Mouse (Mus musculus) neural tube, embryonic 13.5 days (tissue): ENCODE results near the gene Ano1. TPM values are rescaled to one million over a fixed set of nuclear protein-coding genes. Genes with fewer than 3 reads are reported as not detected.
A peak's percentile ranks its signal among the peaks of the same experiment; 100 is the strongest.

Source experiments
- ATAC-seq: fragments of 200-750 bp; cut with Nextera tagmentation; 2 replicates; pipeline ENCODE4 v1.8.0; 2017; ENCODE audit warnings: low read depth, mild to moderate bottlenecking, moderate TSS enrichment, moderate library complexity
- H3K27ac ChIP-seq: fragments of 300-500 bp; sonication (generic); replicated peaks from 2 replicates; pipeline ENCODE4 v1.5.1; 2015; ENCODE audit warnings: moderate library complexity, mild to moderate bottlenecking, inconsistent platforms
- H3K27me3 ChIP-seq: fragments of 300-500 bp; sonication (generic); 2 replicates; pipeline ENCODE4 v1.6.1; 2015; ENCODE audit warnings: mild to moderate bottlenecking, inconsistent platforms
- H3K36me3 ChIP-seq: fragments of 300-500 bp; sonication (generic); 2 replicates; pipeline ENCODE4 v1.6.1; 2015; ENCODE audit warnings: mild to moderate bottlenecking, inconsistent platforms
- H3K4me1 ChIP-seq: fragments of 300-500 bp; sonication (generic); replicated peaks from 2 replicates; pipeline ENCODE4 v1.6.1; 2015; ENCODE audit warnings: inconsistent platforms
- H3K4me2 ChIP-seq: fragments of 300-500 bp; sonication (generic); 2 replicates; pipeline ENCODE4 v1.6.1; 2015; ENCODE audit warnings: inconsistent platforms, mild to moderate bottlenecking, moderate library complexity
- H3K4me3 ChIP-seq: fragments of 300-500 bp; sonication (generic); 2 replicates; pipeline ENCODE4 v1.5.1; 2015; ENCODE audit warnings: mild to moderate bottlenecking, inconsistent platforms
- H3K9ac ChIP-seq: fragments of 300-500 bp; sonication (generic); 2 replicates; pipeline ENCODE4 v1.6.1; 2015; ENCODE audit warnings: moderate library complexity, mild to moderate bottlenecking, inconsistent platforms
- H3K9me3 ChIP-seq: fragments of 300-500 bp; sonication (generic); 2 replicates; pipeline ENCODE4 v1.6.1; 2016; ENCODE audit warnings: inconsistent platforms
- WGBS: fragments of 180-500 bp; shearing (Covaris S2); methylation state at CpG from one replicate; pipeline ENCODE4 v1.1.7; 2015; 5-methylcytosine and 5-hydroxymethylcytosine counted together
- polyA plus RNA-seq: library from polyadenylated mRNA; unstranded; fragments of >200 nt; fragmentation: Nextera tagmentation; extraction: Ambion mirVana; gene quantifications from 2 replicates; pipeline ENCODE4 v1.2.1, GENCODE M21; 2015

Gene Ano1
- polyA plus RNA-seq, 1 experiment from 2014 or later, result 3.8 TPM

DNA sequence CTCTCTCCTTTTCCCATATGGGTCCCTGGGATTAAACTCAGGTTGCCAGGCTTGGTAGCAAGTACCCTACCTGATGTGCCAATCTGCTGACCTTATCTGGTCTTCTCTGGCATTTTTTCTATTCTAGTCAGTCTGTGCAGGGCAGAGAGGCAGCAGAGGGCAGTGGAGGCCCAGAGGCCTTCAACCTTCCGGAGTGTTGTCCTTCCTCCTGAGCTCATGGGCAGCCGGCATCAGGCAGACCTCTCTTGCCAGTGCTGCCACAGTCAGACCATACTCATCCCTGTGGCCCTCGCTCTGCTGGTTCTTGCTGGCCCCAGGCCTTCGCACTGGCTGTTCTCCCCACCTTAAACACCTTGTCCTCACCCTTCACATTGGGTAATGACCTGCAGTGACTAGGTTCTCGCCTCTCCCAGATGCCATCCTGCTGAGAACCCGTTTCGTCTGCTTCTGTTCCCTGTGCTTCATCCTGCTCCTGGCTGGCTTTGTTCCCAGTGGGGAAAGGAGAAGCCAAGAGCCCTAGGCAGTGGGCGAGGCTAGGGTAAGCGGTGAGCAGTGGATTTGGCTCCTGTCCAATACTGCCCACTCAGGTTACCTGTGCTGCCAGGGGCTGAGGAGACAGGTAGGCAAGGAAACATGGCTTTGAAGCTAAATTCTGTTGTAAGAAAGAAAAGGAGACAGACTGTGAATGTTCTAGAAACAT is 188.2 kb downstream of the Ano1 start:
- Histone ChIP-seq H3K9me3 (no peaks in the 10 kb centered on the region), H3K4me1 (no peaks in the 10 kb centered on the region), H3K27ac (no peak overlapping the region), H3K4me3 (no peak overlapping the region), H3K36me3 (no peaks in the 10 kb centered on the region), H3K4me2 (no peak overlapping the region), H3K27me3 (0 out of 2 replicates have a peak, but pooled peaks cover 2% of the 10 kb centered on the region), H3K9ac (no peak overlapping the region)
- ATAC-seq, result no peak
- 72% methylated on average over 9 of the region's 9 CpGs for WGBS

DNA sequence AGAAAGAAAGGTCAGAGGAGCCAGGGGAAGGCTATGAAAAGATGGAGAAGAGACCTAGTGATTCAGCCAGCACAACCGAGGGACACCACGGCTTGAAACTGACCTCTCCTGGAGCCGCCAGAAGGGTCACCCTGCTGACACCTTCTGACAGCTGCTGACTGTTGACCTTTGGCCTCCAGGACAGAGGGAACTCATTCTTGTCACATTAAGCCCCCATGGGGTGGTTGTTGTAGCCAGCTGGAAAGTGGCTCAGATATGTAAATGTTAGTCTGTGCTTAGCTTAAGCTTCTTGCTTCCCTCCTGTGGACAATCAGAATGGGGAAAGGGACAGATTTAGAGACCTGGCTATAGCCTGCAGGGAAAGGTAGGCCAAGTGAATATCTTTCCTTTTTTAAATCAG is 189.8 kb downstream of the Ano1 start:
- no peaks in the 10 kb centered on the region for H3K4me1 ChIP-seq
- H3K4me2 ChIP-seq, result no peak overlapping the region
- no peaks in the 10 kb centered on the region for H3K36me3 ChIP-seq
- no peak overlapping the region for H3K4me3 ChIP-seq
- H3K9ac ChIP-seq, result no peak overlapping the region
- H3K9me3 ChIP-seq, result no peaks in the 10 kb centered on the region
- H3K27ac ChIP-seq, result no peak overlapping the region
- ATAC-seq, result no peak
- 0 out of 2 replicates have a peak, but pooled peaks cover 2% of the 10 kb centered on the region for H3K27me3 ChIP-seq
- WGBS, result 2% methylated on average over 3 of the region's 3 CpGs

DNA sequence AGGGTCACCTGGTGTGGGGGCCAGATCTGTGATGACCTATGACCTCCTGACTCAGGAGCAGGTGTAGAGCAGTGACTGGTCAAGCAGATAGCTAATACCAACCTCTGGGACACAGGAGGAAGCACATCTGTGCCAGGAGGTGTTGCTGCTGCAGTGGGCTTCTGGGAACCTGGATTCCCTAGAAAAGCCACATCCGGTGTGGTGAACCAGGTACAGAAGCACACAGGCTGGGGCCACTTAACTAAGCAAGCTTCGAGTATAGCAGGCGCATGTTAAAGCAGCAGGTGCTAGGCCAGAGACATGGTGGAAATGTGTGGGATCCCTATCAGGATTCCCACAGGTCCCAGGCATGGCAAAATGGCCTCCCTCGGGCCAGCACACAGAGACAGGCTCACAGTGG is 191.2 kb downstream of the Ano1 start:
- Histone ChIP-seq H3K27ac (no peak overlapping the region), H3K36me3 (no peaks in the 10 kb centered on the region), H3K27me3 (peaks cover 10% of the 10 kb centered on the region), H3K9me3 (no peaks in the 10 kb centered on the region), H3K9ac (no peak overlapping the region), H3K4me3 (no peak overlapping the region), H3K4me2 (no peak overlapping the region), H3K4me1 (no peaks in the 10 kb centered on the region)
- ATAC-seq, result no peak
- 88% methylated on average over 4 of the region's 4 CpGs for WGBS

DNA sequence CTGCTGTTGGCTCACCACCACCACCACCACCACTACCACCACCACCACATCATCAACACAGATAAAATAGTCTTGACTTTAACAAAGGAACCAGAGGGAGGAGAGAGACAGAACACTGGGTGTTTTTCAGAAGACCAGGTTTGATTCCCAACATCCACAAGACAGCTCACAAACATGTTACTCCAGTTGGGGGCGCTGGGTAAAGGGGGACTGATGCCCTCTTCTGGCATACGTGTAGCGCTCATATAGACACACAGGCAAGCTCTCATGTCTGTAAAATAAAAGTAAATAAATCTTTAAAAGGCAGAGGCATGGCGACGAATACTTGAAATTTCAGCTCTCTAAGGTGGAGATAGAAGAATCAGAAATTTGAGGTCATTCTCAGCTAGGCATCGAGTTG is 193.2 kb downstream of the Ano1 start:
- H3K27me3 ChIP-seq, result peaks cover 18% of the 10 kb centered on the region
- H3K4me1 ChIP-seq, result peaks cover 4% of the 10 kb centered on the region
- no peak overlapping the region for H3K27ac ChIP-seq
- WGBS, result 48% methylated on average over 6 of the region's 6 CpGs
- no peak overlapping the region for H3K4me2 ChIP-seq
- no peaks in the 10 kb centered on the region for H3K36me3 ChIP-seq
- ATAC-seq, result no peak
- no peak overlapping the region for H3K9ac ChIP-seq
- no peak overlapping the region for H3K4me3 ChIP-seq
- H3K9me3 ChIP-seq, result no peaks in the 10 kb centered on the region

DNA sequence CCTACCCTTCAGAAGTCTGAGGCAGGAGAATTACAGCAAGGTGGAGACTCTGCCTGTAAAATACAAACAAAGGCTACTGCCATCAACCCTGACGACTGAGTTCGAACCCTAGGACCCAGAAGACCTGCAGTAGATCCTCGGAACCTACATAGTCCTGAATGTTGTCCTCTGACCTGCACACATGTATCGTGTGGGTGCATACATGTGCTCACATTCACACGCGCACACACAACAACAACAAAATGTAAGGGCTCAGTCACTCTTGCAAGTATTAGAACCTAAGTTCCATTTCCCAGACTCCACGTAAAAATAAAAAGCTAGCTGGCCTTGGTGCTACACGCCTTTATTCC is 197.7 kb downstream of the Ano1 start:
- Histone ChIP-seq H3K4me2 (peak overlapping the region; percentile 84), H3K4me3 (peak overlapping the region; percentile 97), H3K4me1 (peaks cover 37% of the 10 kb centered on the region), H3K27me3 (peaks cover 18% of the 10 kb centered on the region), H3K27ac (peak overlapping the region; percentile 69), H3K36me3 (peaks cover 31% of the 10 kb centered on the region), H3K9me3 (no peaks in the 10 kb centered on the region), H3K9ac (peak overlapping the region; percentile 98)
- ATAC-seq, result no peak; the same call in 1 of the 2 replicates
- WGBS, result 32% methylated on average over 8 of the region's 8 CpGs

DNA sequence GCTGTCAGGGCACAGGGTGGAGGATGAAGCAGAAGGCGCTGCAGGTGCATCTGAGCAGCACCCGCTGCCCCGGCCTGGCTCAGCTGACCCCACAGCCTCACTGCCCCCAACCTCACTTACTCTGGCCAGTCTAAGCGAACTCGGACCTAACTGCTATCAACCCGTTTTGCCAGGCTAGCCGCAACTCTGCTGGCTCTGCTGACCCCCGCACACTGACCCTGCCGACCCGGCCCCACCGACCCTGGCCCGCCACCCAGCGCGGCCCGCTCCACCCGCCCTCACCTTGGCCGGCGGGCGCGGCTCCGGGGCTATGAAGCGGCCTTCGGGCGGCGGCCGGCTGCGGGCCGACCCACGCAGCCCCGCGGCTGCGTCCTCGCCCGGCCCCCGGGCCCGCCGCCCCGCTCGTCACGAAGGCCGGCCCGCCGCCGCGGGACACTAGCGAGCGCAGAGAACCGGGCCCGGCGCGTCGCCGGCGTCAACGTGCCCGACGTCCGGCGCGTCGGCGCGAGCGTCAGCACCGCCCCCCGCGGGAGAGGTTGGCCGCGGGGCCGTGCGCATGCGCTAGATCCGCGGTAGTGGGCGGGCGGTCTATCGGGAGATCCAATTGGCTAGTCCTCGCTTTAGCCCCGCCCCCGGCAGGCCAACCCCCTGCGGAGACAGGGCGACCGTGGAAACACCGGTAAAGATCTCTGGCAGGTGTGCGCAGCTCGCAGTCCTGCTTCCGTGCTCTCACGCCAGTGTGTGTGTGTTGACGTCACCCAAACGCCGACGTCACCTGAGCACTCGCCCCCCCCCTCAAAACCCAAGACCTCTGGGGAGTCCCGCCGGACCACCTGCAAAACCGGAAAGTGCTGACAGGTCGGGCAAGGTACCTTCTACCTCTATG is 198.3 kb downstream of the Ano1 start, which contains the start of gene Ppfia1:
Gene Ppfia1, minus strand, starts transcription at position 493 of the 886 bp plus-strand sequence.
- peak within 1 kb of the TSS; percentile 98 for H3K9ac ChIP-seq
- WGBS, result under 1% methylated on average over 89 of the region's 97 CpGs
- peak within 1 kb of the TSS; percentile 97 for H3K4me3 ChIP-seq
- H3K4me1 ChIP-seq, result peaks cover 37% of the 10 kb centered on the region
- peak within 1 kb of the TSS; percentile 69 for H3K27ac ChIP-seq
- no peaks in the 10 kb centered on the region for H3K9me3 ChIP-seq
- peaks cover 36% of the 10 kb centered on the region for H3K36me3 ChIP-seq
- peaks cover 18% of the 10 kb centered on the region for H3K27me3 ChIP-seq
- H3K4me2 ChIP-seq, result peak within 1 kb of the TSS; percentile 84
- ATAC-seq, result peak; percentile 92

DNA sequence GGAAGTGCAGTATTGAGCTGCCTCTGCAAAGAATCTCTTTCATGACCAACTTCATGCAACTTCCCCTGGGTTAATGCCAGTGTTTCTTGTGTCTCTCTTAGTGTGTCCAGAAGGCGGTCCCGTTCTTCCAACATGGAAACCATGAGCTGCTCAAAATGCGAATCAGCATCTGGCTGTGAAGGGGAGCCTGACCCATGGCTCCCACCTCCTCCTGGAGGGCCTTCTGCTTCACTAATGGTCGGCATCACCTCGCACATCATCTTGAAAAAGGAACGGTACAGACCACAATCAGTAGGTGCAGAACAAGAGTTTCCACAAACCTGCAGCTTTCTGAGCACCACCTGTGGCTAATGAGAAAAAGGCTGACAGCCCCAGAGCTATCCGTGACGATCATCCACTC is 199.5 kb downstream of the Ano1 start:
- Histone ChIP-seq H3K9me3 (no peaks in the 10 kb centered on the region), H3K4me2 (peak overlapping the region; percentile 84), H3K27me3 (peaks cover 18% of the 10 kb centered on the region), H3K4me3 (peak overlapping the region; percentile 97), H3K36me3 (peaks cover 41% of the 10 kb centered on the region), H3K9ac (peak overlapping the region; percentile 98), H3K4me1 (peaks cover 37% of the 10 kb centered on the region), H3K27ac (no peak overlapping the region)
- ATAC-seq, result no peak
- 89% methylated on average over 8 of the region's 8 CpGs for WGBS

DNA sequence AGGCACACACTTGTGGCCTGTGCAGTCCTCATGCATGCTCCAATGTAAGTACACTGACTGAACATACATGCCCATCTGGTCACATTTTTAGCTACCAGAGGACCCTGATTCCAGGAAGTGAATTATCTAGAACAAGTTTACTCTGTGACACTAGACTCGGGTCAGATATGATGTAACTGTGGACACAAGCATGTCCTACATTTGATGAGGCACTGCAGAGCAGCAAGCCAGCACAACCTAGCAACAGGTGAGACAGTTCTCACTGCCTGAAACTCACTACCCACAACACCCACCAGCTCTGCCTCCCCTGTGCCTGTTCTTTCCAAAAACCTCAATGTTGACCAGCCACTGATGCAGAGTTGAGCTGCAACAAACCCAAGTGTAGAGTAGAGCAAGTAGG is 201.0 kb downstream of the Ano1 start:
- WGBS, result 92% methylated on average over 1 of the region's 1 CpGs
- no peak overlapping the region for H3K9ac ChIP-seq
- H3K36me3 ChIP-seq, result peaks cover 47% of the 10 kb centered on the region
- no peaks in the 10 kb centered on the region for H3K9me3 ChIP-seq
- H3K4me2 ChIP-seq, result no peak overlapping the region
- no peak for ATAC-seq
- H3K27me3 ChIP-seq, result peaks cover 13% of the 10 kb centered on the region
- H3K4me3 ChIP-seq, result no peak overlapping the region
- H3K27ac ChIP-seq, result no peak overlapping the region
- H3K4me1 ChIP-seq, result peaks cover 39% of the 10 kb centered on the region

DNA sequence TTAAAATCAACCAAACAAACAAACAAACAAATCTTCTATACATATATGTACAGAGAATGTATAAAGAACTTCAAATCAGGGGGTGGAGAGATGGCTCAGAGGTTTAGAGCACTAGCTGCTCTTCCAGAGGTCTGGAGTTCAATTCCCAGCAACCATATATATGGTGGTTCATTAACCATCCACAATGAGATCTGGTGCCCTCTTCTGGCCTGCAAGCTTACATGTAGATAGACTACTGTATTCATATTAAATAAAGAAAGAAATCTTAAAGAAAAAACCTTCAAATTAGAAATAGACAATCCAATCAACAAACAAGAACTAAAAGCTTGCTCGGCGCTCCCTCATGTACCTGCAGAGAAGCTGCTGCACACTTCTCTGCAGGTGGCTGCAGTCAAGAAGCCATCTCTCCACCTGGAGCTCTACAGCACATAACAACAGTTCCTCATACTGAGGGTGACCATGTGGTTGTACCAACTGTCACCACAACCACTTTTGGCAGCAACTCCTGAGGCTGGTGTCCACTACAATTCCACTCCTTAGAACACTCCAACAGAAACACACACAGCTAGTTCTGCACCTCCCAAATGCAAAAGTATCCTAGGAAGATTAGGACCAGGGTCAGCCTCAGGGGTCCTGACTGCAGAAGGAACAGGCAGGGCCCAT is 201.7 kb downstream of the Ano1 start:
- Histone ChIP-seq H3K27ac (no peak overlapping the region), H3K4me3 (no peak overlapping the region), H3K36me3 (peaks cover 49% of the 10 kb centered on the region), H3K4me1 (peaks cover 46% of the 10 kb centered on the region), H3K4me2 (no peak overlapping the region), H3K9me3 (no peaks in the 10 kb centered on the region), H3K27me3 (peaks cover 6% of the 10 kb centered on the region; the same call in 1 of the 2 replicates), H3K9ac (no peak overlapping the region)
- ATAC-seq, result no peak
- WGBS, result 100% methylated on average over 2 of the region's 2 CpGs

DNA sequence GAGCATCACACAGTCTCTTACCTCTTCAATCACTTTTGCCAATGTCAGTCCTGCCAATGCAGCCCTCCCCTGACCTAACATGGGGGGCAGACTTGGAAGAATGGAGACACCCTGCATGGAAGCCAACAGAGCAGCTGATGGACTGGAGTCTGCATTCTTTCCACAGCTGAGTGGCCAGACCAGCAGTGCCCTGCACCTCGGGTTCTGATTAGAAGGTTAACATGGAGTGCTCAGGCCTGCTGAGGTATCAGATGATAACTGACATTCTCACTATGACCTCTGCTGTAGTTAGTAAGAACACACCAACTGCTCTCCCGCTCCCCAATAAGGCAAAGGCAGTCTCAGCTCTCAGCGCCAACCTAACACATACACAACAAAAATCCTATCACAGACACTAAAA is 206.5 kb downstream of the Ano1 start:
- ATAC-seq, result no peak
- H3K27me3 ChIP-seq, result no peaks in the 10 kb centered on the region

DNA sequence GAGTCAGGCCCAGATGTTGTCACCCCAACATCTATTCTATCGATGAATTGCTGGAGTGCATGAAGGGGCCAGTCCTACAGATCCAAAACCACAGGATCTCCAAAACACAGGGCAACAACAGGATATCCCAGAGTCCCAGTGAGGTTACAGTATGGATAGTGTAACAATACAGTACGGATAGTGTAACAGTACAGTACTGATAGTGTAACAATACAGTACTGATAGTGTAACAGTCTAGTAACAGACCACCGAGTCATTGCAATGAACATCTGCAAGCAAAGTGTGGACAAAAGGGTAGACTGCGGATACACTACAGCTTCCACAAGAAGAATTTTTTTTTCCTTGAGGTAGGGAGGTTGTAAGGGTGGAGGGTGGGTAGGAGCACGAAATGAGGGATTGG is 210.4 kb downstream of the Ano1 start:
- Histone ChIP-seq H3K9ac (no peak overlapping the region), H3K27me3 (no peaks in the 10 kb centered on the region), H3K9me3 (no peaks in the 10 kb centered on the region), H3K36me3 (0 out of 2 replicates have a peak, but pooled peaks cover 8% of the 10 kb centered on the region), H3K4me3 (no peak overlapping the region), H3K4me2 (no peak overlapping the region), H3K4me1 (0 out of 2 replicates have a peak, but pooled peaks cover 9% of the 10 kb centered on the region), H3K27ac (no peak overlapping the region)
- ATAC-seq, result no peak
- WGBS, result 96% methylated on average over 5 of the region's 5 CpGs

More for the DNA sequence above, 206.5 kb downstream of the Ano1 start:
- H3K9ac ChIP-seq, result no peak overlapping the region
- 87% methylated on average over 3 of the region's 3 CpGs for WGBS
- peaks cover 29% of the 10 kb centered on the region for H3K36me3 ChIP-seq
- no peaks in the 10 kb centered on the region for H3K9me3 ChIP-seq
- H3K27ac ChIP-seq, result no peak overlapping the region
- no peak overlapping the region for H3K4me2 ChIP-seq
- peaks cover 13% of the 10 kb centered on the region for H3K4me1 ChIP-seq
- H3K4me3 ChIP-seq, result no peak overlapping the region

DNA sequence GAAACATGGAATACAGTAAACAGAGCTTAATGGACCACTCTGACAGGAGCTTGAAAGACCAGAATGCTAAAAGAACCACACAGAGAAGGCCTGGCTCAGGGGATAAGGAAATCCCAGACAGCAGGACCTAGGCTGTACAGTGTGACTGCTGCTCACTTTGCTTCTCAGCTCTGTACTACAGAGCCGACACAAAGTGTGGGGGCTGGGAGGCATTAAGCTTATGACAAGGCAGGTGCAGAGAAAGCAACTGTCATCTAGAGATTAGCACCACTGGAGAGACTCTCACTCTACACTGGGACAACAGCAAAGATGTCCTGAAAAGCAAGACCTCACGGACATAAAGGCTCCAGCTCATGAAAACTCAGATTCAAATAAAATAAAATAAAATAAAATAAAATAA is 212.6 kb downstream of the Ano1 start:
- Histone ChIP-seq H3K9ac (no peak overlapping the region), H3K9me3 (no peaks in the 10 kb centered on the region), H3K4me2 (no peak overlapping the region), H3K27me3 (no peaks in the 10 kb centered on the region), H3K4me3 (no peak overlapping the region), H3K4me1 (no peaks in the 10 kb centered on the region), H3K36me3 (no peaks in the 10 kb centered on the region), H3K27ac (no peak overlapping the region)
- 78% methylated on average over 2 of the region's 2 CpGs for WGBS
- ATAC-seq, result no peak
